Mouse (Mus musculus): ENCODE results near the gene Pdlim7. TPM values are rescaled to one million over a fixed set of nuclear protein-coding genes. Genes with fewer than 3 reads are reported as not detected.

Pdlim7 gene
- polyA plus RNA-seq, 1 experiment from 2014 or later = 240 TPM

- no peak overlapping the region for H3K27ac ChIP-seq (ENCODE audit: low read length)
- no peak for ATAC-seq (ENCODE audit: insufficient read depth, low FRiP score)
- H3K4me2 ChIP-seq (ENCODE audit: low read depth, low read length) = no peak overlapping the region
- no peaks in the 10 kb centered on the region for H3K9me3 ChIP-seq (replicated peaks; ENCODE audit: control insufficient read depth, low read length)
- H3K36me3 ChIP-seq (ENCODE audit: control insufficient read depth, insufficient read depth, low read length) = peaks cover 34% of the 10 kb centered on the region; the same call in 1 of the 2 replicates
- 84% methylated on average over 2 of the region's 2 CpGs for WGBS
- peaks cover 3% of the 10 kb centered on the region; the same call in 1 of the 2 replicates for H3K4me1 ChIP-seq (ENCODE audit: control insufficient read depth, insufficient read depth, low read length)
- H3K9ac ChIP-seq (ENCODE audit: low read length) = no peak overlapping the region
- no peaks in the 10 kb centered on the region for H3K27me3 ChIP-seq (ENCODE audit: control insufficient read depth, insufficient read depth, low read length)
- H3K4me3 ChIP-seq (replicated peaks; ENCODE audit: low read length) = no peak overlapping the region
Measured at GRCm38 (mm10) chr13:55540933-55541332, 27.5 kb upstream of the Pdlim7 start.

GRCm38 (mm10) chr13:55536194-55537175, 23.0 kb upstream of the Pdlim7 start, which contains the start of gene Ddx41:
TSS of gene Ddx41 (minus strand) at chr13:55536658.
- Histone ChIP-seq H3K27me3 (ENCODE audit: control insufficient read depth, insufficient read depth, low read length) (no peaks in the 10 kb centered on the region), H3K4me1 (ENCODE audit: control insufficient read depth, insufficient read depth, low read length) (peaks cover 12% of the 10 kb centered on the region), H3K9ac (ENCODE audit: low read length) (peak within 1 kb of the TSS; percentile 84), H3K4me2 (ENCODE audit: low read depth, low read length) (peak within 1 kb of the TSS; percentile 86), H3K36me3 (ENCODE audit: control insufficient read depth, insufficient read depth, low read length) (peaks cover 31% of the 10 kb centered on the region), H3K4me3 (replicated peaks; ENCODE audit: low read length) (peak within 1 kb of the TSS; percentile 95), H3K9me3 (replicated peaks; ENCODE audit: control insufficient read depth, low read length) (no peaks in the 10 kb centered on the region), H3K27ac (ENCODE audit: low read length) (peak within 1 kb of the TSS; percentile 42)
- peak; percentile 97 for ATAC-seq (ENCODE audit: insufficient read depth, low FRiP score)
- WGBS = under 1% methylated on average over 70 of the region's 70 CpGs

DNA sequence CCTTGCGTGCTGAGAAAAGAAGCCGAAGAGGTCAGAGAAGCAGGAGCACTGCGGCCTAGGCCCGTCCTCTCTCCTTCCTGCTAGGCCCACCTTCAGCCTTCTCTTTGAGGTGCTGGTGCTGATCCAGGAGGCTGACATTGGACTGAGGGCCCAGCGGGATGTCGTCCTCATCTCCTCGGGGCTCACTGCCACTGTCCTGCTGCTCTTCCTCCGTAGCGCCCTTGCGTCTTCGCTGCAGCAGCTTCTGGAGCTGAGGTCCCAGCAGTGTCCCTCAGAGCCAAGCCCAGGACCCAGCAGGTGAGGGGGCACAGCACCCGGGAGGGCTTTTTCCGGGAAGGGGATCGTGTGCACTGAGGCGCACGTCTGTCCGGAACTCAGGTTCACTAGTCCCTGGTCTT, 22.3 kb upstream of the Pdlim7 start:
- peak overlapping the region; percentile 42; the same call in 1 of the 2 replicates for H3K27ac ChIP-seq (ENCODE audit: low read length)
- H3K4me2 ChIP-seq (ENCODE audit: low read depth, low read length) = peak overlapping the region; percentile 86
- H3K4me3 ChIP-seq (replicated peaks; ENCODE audit: low read length) = peak overlapping the region; percentile 95
- no peaks in the 10 kb centered on the region for H3K9me3 ChIP-seq (replicated peaks; ENCODE audit: control insufficient read depth, low read length)
- peak overlapping the region; percentile 84 for H3K9ac ChIP-seq (ENCODE audit: low read length)
- no peaks in the 10 kb centered on the region for H3K27me3 ChIP-seq (ENCODE audit: control insufficient read depth, insufficient read depth, low read length)
- 13% methylated on average over 17 of the region's 17 CpGs for WGBS
- peaks cover 12% of the 10 kb centered on the region for H3K4me1 ChIP-seq (ENCODE audit: control insufficient read depth, insufficient read depth, low read length)
- no peak for ATAC-seq (ENCODE audit: insufficient read depth, low FRiP score)
- peaks cover 27% of the 10 kb centered on the region for H3K36me3 ChIP-seq (ENCODE audit: control insufficient read depth, insufficient read depth, low read length)

DNA sequence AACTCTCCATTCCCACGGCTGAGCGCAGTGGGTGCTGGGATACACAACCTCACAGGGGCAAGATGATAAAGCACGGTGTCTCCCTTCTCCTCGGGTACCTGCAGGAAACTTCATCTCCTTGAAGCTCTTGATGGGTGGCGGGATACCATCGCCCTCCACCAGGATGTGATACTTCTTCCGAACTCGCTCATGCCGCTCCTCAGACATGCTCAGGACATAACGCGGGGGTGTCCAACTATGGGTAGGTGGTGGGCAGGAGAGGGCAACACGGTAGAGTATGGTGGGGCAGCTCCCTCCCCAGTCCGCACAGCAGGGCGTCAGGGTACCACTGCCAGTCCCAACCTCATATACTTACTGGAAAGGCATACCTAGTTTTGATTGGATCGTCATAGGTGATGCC, 21.7 kb upstream of the Pdlim7 start:
- no peaks in the 10 kb centered on the region for H3K9me3 ChIP-seq (replicated peaks; ENCODE audit: control insufficient read depth, low read length)
- peak overlapping the region; percentile 86 for H3K4me2 ChIP-seq (ENCODE audit: low read depth, low read length)
- H3K4me3 ChIP-seq (replicated peaks; ENCODE audit: low read length) = peak overlapping the region; percentile 95
- H3K36me3 ChIP-seq (ENCODE audit: control insufficient read depth, insufficient read depth, low read length) = peaks cover 32% of the 10 kb centered on the region
- H3K27ac ChIP-seq (ENCODE audit: low read length) = no peak overlapping the region
- ATAC-seq (ENCODE audit: insufficient read depth, low FRiP score) = no peak
- H3K9ac ChIP-seq (ENCODE audit: low read length) = peak overlapping the region; percentile 84; the same call in 1 of the 2 replicates
- H3K4me1 ChIP-seq (ENCODE audit: control insufficient read depth, insufficient read depth, low read length) = peaks cover 12% of the 10 kb centered on the region
- no peaks in the 10 kb centered on the region for H3K27me3 ChIP-seq (ENCODE audit: control insufficient read depth, insufficient read depth, low read length)
- 94% methylated on average over 15 of the region's 15 CpGs for WGBS

- ATAC-seq (ENCODE audit: insufficient read depth, low FRiP score) = no peak
- peak within 1 kb of the TSS; percentile 7; the same call in 1 of the 2 replicates for H3K4me3 ChIP-seq (replicated peaks; ENCODE audit: low read length)
Measured at GRCm38 (mm10) chr13:55529198-55529915, 15.9 kb upstream of the Pdlim7 start, which contains the start of gene Dok3. TSS of gene Dok3 (minus strand) at chr13:55529296.

DNA sequence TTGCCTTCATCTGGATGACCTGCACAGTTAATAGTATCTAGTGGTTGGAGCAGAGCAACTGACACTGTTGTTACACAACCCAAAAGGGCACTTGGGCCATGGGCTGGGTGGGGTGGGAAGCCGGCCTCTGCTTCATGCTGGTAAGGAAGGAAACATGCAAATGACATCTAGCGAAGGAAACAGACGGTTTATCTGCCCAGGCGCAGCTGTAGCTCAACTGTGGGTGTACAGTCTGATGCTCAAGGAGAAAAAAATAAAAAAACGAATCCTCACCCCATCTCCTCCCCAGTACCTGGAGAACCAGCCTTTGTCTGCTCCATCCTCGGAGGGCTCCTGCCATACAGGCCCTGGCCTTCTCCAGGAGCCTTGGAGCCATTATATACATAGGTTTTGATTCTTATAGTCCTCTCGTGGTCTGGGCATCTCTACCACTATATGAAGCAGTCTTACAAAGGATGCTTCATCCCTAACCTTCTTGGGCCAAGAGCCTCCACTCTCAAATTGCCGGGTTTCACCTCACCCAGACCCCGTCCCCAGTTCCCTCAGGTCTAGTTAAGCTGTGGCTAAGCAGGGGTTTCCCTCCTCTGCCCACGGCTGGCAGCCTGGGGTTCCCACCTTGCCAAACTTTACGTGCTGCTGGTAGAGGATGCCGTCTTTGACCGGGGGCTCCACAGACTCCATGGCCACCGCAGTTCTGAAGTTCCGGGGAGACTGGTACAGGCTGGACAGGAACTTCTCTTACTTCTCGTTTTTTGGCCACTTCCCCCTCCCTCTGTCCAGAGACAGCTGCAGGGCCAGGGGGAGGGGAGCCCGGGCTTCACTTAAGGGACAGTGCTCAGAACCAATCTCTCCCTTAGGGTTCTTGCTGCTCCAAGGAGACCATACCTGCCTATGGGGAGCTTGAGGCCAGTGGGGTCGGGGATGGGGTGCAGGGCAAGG, 14.6 kb upstream of the Pdlim7 start:
- Histone ChIP-seq H3K4me1 (ENCODE audit: control insufficient read depth, insufficient read depth, low read length) (no peaks in the 10 kb centered on the region), H3K27me3 (ENCODE audit: control insufficient read depth, insufficient read depth, low read length) (no peaks in the 10 kb centered on the region), H3K27ac (ENCODE audit: low read length) (no peak overlapping the region), H3K4me2 (ENCODE audit: low read depth, low read length) (no peak overlapping the region), H3K9ac (ENCODE audit: low read length) (no peak overlapping the region), H3K9me3 (replicated peaks; ENCODE audit: control insufficient read depth, low read length) (no peaks in the 10 kb centered on the region), H3K36me3 (ENCODE audit: control insufficient read depth, insufficient read depth, low read length) (peaks cover 23% of the 10 kb centered on the region), H3K4me3 (replicated peaks; ENCODE audit: low read length) (peak overlapping the region; percentile 7; the same call in 1 of the 2 replicates)
- ATAC-seq (ENCODE audit: insufficient read depth, low FRiP score) = no peak
- WGBS = 74% methylated on average over 18 of the region's 18 CpGs

More at GRCm38 (mm10) chr13:55529198-55529915, 15.9 kb upstream of the Pdlim7 start, which contains the start of gene Dok3:
- Histone ChIP-seq H3K4me1 (ENCODE audit: control insufficient read depth, insufficient read depth, low read length) (no peaks in the 10 kb centered on the region), H3K27me3 (ENCODE audit: control insufficient read depth, insufficient read depth, low read length) (no peaks in the 10 kb centered on the region), H3K9me3 (replicated peaks; ENCODE audit: control insufficient read depth, low read length) (no peaks in the 10 kb centered on the region), H3K36me3 (ENCODE audit: control insufficient read depth, insufficient read depth, low read length) (peaks cover 31% of the 10 kb centered on the region), H3K4me2 (ENCODE audit: low read depth, low read length) (no peak within 1 kb of the TSS), H3K27ac (ENCODE audit: low read length) (no peak within 1 kb of the TSS), H3K9ac (ENCODE audit: low read length) (no peak within 1 kb of the TSS)
- WGBS = 76% methylated on average over 8 of the region's 8 CpGs

DNA sequence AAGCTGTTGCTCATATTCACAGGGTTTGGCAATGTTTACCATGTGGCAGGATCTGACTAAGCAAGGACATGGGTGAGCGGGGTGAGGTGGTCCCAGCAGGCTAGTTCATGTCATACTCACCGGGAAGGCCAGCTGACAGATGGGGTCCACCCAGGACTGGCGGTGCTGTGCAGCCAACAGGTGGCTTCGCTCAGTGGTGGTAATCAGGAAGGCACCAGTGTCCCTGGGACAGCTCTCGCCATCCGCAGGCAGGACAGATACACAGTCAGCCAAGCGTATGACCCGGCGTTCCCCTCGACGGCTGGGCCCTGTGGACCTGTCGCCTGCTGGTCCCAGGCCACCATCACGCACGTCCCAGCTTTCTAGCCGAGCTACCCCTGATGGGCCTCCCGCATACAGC, 13.7 kb upstream of the Pdlim7 start:
- Histone ChIP-seq H3K4me2 (ENCODE audit: low read depth, low read length) (no peak overlapping the region), H3K36me3 (ENCODE audit: control insufficient read depth, insufficient read depth, low read length) (peaks cover 21% of the 10 kb centered on the region), H3K9ac (ENCODE audit: low read length) (no peak overlapping the region), H3K9me3 (replicated peaks; ENCODE audit: control insufficient read depth, low read length) (no peaks in the 10 kb centered on the region), H3K4me3 (replicated peaks; ENCODE audit: low read length) (no peak overlapping the region), H3K27ac (ENCODE audit: low read length) (no peak overlapping the region), H3K4me1 (ENCODE audit: control insufficient read depth, insufficient read depth, low read length) (no peaks in the 10 kb centered on the region), H3K27me3 (ENCODE audit: control insufficient read depth, insufficient read depth, low read length) (no peaks in the 10 kb centered on the region)
- no peak for ATAC-seq (ENCODE audit: insufficient read depth, low FRiP score)
- 78% methylated on average over 16 of the region's 16 CpGs for WGBS

DNA sequence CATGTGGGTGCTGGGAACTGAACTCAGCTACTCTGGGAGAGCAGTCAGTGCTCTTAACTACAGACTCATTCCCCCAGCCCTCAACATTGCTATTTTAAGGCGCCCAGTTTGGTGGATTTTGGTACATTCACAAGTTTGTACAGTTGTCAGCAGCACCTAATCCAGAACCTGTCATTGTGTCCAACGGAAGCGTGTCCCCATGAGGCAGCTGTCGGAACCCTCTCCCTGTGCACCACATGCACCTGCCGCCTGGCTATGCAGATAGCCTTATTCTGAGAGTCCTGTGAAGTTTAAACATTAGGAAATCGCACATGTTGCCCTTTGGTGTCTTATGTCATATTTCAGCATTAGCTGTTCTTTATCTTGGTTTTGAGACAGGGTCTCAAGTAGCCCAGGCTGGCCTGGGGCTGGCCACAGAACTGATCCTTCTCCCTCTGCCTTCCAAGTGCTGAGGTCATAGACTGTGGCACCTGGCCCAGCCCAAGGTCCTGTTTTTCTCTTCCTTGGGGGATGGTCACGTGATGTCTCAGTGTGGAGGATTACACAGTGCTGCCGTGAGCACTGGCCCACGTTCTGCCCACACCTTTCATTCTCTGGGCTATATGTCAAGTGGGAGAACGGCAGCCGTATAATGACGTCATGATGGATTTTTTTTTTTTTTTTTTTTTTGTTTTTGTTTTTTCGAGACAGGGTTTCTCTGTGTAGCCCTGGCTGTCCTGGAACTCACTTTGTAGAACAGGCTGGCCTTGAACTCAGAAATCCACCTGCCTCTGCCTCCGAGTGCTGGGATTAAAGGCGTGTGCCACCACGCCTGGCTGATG, 12.5 kb upstream of the Pdlim7 start:
- 73% methylated on average over 16 of the region's 16 CpGs for WGBS
- Histone ChIP-seq H3K4me3 (replicated peaks; ENCODE audit: low read length) (no peak overlapping the region), H3K9ac (ENCODE audit: low read length) (no peak overlapping the region), H3K27me3 (ENCODE audit: control insufficient read depth, insufficient read depth, low read length) (no peaks in the 10 kb centered on the region), H3K36me3 (ENCODE audit: control insufficient read depth, insufficient read depth, low read length) (peaks cover 12% of the 10 kb centered on the region), H3K4me2 (ENCODE audit: low read depth, low read length) (no peak overlapping the region), H3K9me3 (replicated peaks; ENCODE audit: control insufficient read depth, low read length) (no peaks in the 10 kb centered on the region), H3K27ac (ENCODE audit: low read length) (no peak overlapping the region), H3K4me1 (ENCODE audit: control insufficient read depth, insufficient read depth, low read length) (no peaks in the 10 kb centered on the region)
- no peak for ATAC-seq (ENCODE audit: insufficient read depth, low FRiP score)
